Mouse (Mus musculus): ENCODE data around the gene Cyb5r2. TPM values are rescaled to one million over a fixed set of nuclear protein-coding genes. Genes with fewer than 3 reads are reported as not detected.

Cyb5r2 gene
- polyA plus RNA-seq, 1 experiment from 2014 or later: 0.04 TPM

DNA sequence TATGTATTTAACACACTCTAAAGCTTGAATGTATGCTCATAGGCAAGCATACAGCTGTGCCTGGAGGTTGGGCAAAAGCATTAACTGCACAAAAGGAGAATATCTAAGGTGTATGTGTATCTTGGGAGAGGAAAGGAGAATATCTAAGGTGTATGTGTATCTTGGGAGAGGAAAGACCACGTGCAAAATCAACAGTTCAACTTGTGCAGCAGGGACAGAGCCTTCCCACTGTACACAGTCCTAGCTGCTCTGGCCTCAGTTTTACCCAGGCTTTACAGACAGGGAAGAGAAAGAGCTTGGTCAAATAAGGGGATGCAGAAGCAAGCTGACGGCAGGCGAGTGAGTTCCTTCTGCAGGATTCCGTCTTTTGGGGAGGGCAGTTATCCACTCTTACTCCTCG is 43.8 kb downstream of the Cyb5r2 start:
- H3K4me1 ChIP-seq: no peaks in the 10 kb centered on the region
- no peak for ATAC-seq

DNA sequence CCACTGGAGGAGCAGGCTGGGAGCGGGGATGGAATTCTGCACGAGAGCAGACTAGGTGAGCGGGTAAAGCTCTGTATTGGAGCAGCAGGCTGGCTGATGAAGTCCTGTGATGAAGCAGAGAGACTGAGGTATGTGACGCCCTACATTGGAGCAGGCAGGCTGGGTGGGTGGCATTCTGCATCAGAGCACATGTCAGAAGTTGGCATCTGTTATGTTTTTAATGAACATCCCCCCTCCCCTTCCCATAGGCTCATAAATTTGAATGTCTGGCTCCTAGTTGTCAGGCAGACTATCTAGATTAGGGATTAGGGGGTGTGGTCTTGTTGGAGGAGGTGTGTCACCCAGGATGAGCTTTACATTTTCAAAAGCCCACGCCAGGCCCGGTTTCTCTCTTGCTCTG is 45.1 kb downstream of the Cyb5r2 start:
- Histone ChIP-seq H3K9me3 (replicated peaks) (no peaks in the 10 kb centered on the region), H3K27ac (no peak overlapping the region), H3K4me1 (peaks cover 10% of the 10 kb centered on the region; the same call in 1 of the 2 replicates), H3K36me3 (no peaks in the 10 kb centered on the region), H3K27me3 (replicated peaks) (no peaks in the 10 kb centered on the region), H3K4me3 (no peak overlapping the region), H3K9ac (no peak overlapping the region), H3K4me2 (no peak overlapping the region)
- 52% methylated on average over 6 of the region's 6 CpGs for WGBS (ENCODE audit: insufficient replicate concordance)
- no peak for ATAC-seq

More for the DNA sequence above, 43.8 kb downstream of the Cyb5r2 start:
- H3K4me2 ChIP-seq: no peak overlapping the region
- no peak overlapping the region for H3K9ac ChIP-seq
- no peaks in the 10 kb centered on the region for H3K9me3 ChIP-seq (replicated peaks)
- WGBS (ENCODE audit: insufficient replicate concordance): 76% methylated on average over 5 of the region's 5 CpGs
- no peak overlapping the region for H3K4me3 ChIP-seq
- H3K27ac ChIP-seq: no peak overlapping the region
- H3K27me3 ChIP-seq (replicated peaks): no peaks in the 10 kb centered on the region
- 0 out of 2 replicates have a peak, but pooled peaks cover 2% of the 10 kb centered on the region for H3K36me3 ChIP-seq

DNA sequence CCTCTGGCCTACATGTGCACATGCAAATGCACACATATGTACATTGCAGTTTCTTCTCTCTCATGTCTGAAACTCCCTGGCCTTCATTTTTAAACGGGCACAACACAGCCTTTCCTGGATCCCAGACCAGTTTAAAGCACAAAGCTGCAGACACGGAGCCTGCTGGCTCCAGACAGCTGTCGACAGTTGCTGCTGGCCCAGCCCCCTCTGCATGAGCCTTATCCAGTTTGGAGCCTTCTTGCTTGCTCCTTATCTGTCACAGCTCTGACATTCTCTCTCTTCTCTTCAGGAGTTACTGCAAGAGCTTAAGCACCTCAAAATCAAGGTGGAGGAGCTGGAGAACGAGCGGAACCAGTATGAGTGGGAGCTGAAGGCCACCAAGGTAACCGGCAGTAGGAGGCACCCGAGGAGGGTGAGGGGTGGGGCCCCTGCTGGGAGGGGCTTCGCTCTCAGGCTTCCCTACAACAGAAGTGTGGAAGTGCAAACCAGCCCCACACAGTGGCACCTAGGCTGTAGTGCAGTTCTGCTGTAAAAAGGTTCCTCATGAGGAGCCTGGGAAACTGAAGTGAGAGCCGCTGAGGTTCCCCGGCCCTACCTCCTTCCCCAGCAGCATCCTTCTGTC is 49.2 kb downstream of the Cyb5r2 start:
- Histone ChIP-seq H3K9me3 (replicated peaks) (no peaks in the 10 kb centered on the region), H3K27me3 (replicated peaks) (no peaks in the 10 kb centered on the region), H3K4me2 (peak overlapping the region; percentile 48), H3K36me3 (no peaks in the 10 kb centered on the region), H3K27ac (no peak overlapping the region; the same call in 1 of the 2 replicates), H3K4me3 (no peak overlapping the region), H3K4me1 (peaks cover 10% of the 10 kb centered on the region; the same call in 1 of the 2 replicates), H3K9ac (no peak overlapping the region)
- WGBS (ENCODE audit: insufficient replicate concordance): 2% methylated on average over 10 of the region's 10 CpGs
- ATAC-seq: peak; percentile 89

DNA sequence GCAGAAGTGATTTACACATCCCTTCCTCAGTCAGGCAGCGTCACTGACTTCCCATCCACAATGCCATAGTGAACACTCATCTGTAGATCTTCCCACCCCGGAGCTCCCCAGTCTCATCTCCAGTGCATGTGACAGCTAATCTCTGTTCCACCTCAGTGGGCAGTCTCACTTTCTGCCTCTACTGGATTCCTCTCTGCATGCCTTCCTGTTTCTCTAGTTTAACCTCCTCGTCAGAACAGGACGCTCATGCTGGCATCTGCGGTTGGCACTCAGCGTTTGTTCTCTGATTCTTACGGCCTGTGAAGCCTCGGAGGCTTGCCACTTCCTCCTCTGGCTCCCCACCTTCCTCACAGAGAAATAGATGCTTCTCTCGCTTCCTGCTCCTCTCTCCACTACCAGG is 50.2 kb downstream of the Cyb5r2 start:
- peaks cover 10% of the 10 kb centered on the region; the same call in 1 of the 2 replicates for H3K4me1 ChIP-seq
- no peak overlapping the region for H3K4me2 ChIP-seq
- no peak overlapping the region for H3K9ac ChIP-seq
- H3K4me3 ChIP-seq: no peak overlapping the region
- WGBS (ENCODE audit: insufficient replicate concordance): 34% methylated on average over 9 of the region's 9 CpGs
- H3K27me3 ChIP-seq (replicated peaks): no peaks in the 10 kb centered on the region
- no peaks in the 10 kb centered on the region for H3K36me3 ChIP-seq
- ATAC-seq: no peak
- H3K9me3 ChIP-seq (replicated peaks): no peaks in the 10 kb centered on the region
- no peak overlapping the region; the same call in 1 of the 2 replicates for H3K27ac ChIP-seq

DNA sequence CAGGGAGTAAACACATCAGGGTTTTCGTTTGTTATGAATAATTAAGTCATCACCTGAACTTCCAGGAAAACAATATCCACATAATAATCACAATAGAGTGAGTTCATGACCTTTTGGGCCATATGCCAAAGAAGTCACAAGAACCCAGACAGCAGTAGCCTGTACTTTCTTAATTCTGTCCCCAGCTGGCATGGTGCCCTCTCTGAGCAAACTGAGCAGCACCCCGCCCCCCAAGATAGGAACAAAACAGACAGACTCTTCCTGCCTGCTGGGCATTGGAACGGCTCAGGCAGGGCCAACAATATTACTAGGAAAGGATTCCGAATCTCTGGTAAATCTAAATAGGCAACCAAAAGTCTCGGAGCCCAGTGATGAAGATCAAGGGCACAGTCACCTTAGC is 51.9 kb downstream of the Cyb5r2 start:
- WGBS (ENCODE audit: insufficient replicate concordance): 64% methylated on average over 5 of the region's 5 CpGs
- no peak overlapping the region for H3K4me2 ChIP-seq
- no peaks in the 10 kb centered on the region for H3K9me3 ChIP-seq (replicated peaks)
- no peak overlapping the region for H3K9ac ChIP-seq
- H3K4me3 ChIP-seq: no peak overlapping the region
- H3K27me3 ChIP-seq (replicated peaks): no peaks in the 10 kb centered on the region
- no peak overlapping the region for H3K27ac ChIP-seq
- H3K4me1 ChIP-seq: peaks cover 10% of the 10 kb centered on the region; the same call in 1 of the 2 replicates
- ATAC-seq: no peak
- H3K36me3 ChIP-seq: no peaks in the 10 kb centered on the region

DNA sequence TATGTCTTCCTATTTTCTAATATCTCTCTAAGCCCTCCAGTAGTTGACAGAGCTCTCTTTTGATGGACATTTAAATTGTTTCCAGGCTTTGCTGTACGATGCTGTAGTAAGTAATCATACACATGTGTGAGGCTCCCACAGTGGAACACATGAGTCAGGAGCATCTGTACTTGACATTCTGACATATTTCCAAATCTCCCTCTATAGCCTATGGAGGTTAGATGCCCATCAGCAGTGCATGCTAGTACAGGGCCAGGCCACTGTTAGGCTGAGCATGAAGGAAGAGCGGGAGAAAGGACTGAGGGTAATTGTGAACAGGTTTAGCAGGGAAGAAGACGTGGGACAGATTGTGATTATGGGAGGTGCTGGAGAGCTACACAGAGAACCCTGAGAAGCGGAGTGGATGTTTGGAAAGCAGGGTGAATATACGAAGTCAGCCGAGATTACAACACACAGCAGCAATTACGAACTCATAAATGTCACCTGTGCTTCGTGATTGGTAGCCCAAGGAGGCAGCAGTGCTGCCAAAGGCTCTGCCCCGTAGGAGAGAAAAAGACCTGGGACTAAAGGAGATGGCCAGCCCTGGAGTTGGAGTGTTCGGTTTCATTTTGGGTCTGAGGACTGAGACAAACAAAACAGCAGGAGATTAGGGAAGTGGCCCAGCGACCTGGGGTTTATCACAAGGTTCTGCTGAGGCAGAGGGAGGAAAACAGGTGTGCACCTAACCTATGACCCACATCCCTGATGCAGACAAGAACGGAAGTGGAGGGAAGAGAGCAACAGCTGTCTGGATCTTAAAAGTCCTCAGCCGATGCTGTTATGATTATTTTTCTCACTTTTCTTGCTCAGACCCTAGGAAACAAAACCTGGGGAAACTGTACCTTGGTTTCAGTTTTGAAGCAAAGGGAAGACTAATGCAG is 55.1 kb downstream of the Cyb5r2 start:
- H3K4me2 ChIP-seq: no peak overlapping the region
- no peak overlapping the region for H3K27ac ChIP-seq
- no peaks in the 10 kb centered on the region for H3K27me3 ChIP-seq (replicated peaks)
- ATAC-seq: no peak
- no peak overlapping the region for H3K9ac ChIP-seq
- no peaks in the 10 kb centered on the region for H3K4me1 ChIP-seq
- H3K4me3 ChIP-seq: no peak overlapping the region
- 60% methylated on average over 13 of the region's 13 CpGs for WGBS (ENCODE audit: insufficient replicate concordance)
- H3K9me3 ChIP-seq (replicated peaks): no peaks in the 10 kb centered on the region
- no peaks in the 10 kb centered on the region for H3K36me3 ChIP-seq

DNA sequence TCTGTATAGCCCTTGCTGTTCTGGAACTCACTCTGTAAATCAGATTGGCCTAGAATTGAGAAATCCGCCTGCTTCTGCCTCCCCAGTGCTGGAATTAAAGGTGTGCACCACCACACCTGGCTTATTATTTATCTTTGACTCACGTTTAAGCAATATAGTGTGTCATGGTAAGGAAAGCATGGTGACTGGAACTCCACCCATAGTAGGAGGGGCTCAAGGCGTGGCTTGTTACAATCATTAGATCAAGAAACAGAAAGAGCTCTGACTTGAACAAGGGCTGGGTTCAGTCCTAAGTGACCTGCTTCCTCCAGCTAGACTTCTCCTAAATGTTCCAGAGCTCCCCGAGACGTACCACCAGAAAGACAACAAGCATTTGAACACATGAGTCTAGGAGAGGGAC is 57.2 kb downstream of the Cyb5r2 start:
- no peaks in the 10 kb centered on the region for H3K27me3 ChIP-seq (replicated peaks)
- no peak for ATAC-seq
- 68% methylated on average over 5 of the region's 5 CpGs for WGBS (ENCODE audit: insufficient replicate concordance)

DNA sequence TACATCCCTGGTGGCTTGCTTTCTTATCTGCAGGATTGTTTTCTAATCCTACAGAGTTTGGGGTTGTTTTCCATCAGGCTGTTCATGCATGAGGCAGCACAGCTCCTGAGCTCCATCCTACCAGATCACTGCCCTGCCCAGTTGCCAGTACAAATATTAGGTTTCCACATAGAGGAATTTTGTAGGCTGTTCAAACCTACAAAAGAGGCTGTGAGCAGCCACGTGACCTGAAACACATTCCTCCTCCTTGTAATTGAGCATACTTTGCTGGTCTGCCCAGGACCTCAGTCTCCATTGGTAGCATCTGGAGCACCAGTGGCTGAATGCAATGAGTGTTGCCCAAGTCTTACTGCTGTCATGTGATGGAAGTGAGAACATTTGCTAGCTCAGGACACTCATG is 57.9 kb downstream of the Cyb5r2 start:
- H3K4me3 ChIP-seq: no peak overlapping the region
- no peaks in the 10 kb centered on the region for H3K9me3 ChIP-seq (replicated peaks)
- no peaks in the 10 kb centered on the region for H3K4me1 ChIP-seq
- no peaks in the 10 kb centered on the region for H3K27me3 ChIP-seq (replicated peaks)
- 59% methylated on average over 1 of the region's 1 CpGs for WGBS (ENCODE audit: insufficient replicate concordance)
- no peaks in the 10 kb centered on the region for H3K36me3 ChIP-seq
- no peak overlapping the region for H3K27ac ChIP-seq
- no peak for ATAC-seq
- H3K9ac ChIP-seq: no peak overlapping the region
- no peak overlapping the region for H3K4me2 ChIP-seq

More for the DNA sequence above, 57.2 kb downstream of the Cyb5r2 start:
- no peak overlapping the region for H3K27ac ChIP-seq
- no peak overlapping the region for H3K9ac ChIP-seq
- H3K4me2 ChIP-seq: no peak overlapping the region
- H3K4me3 ChIP-seq: no peak overlapping the region
- no peaks in the 10 kb centered on the region for H3K36me3 ChIP-seq
- H3K9me3 ChIP-seq (replicated peaks): no peaks in the 10 kb centered on the region
- H3K4me1 ChIP-seq: no peaks in the 10 kb centered on the region

Other genes with a start within 250 kb of the Cyb5r2 start
- gene Olfml1, start 190.6 kb downstream of the Cyb5r2 start, polyA plus RNA-seq (2016; fragmentation: Nextera tagmentation; extraction: Ambion mirVana): 2.8 and 3.7 TPM in 2 replicates
- gene Ppfibp2, start 162.8 kb downstream of the Cyb5r2 start, polyA plus RNA-seq (2016; fragmentation: Nextera tagmentation; extraction: Ambion mirVana): 3.9 and 4.0 TPM in 2 replicates
- not detected in 2 replicates for gene 5330417H12Rik, start 132.9 kb downstream of the Cyb5r2 start, polyA plus RNA-seq (2016; fragmentation: Nextera tagmentation; extraction: Ambion mirVana)
- gene Ovch2, start 43.2 kb upstream of the Cyb5r2 start, polyA plus RNA-seq (2016; fragmentation: Nextera tagmentation; extraction: Ambion mirVana): not detected in 2 replicates
- gene Olfr467, start 54.2 kb upstream of the Cyb5r2 start, polyA plus RNA-seq (2016; fragmentation: Nextera tagmentation; extraction: Ambion mirVana): not detected in 2 replicates
- not detected in 2 replicates for gene Olfr469, start 67.5 kb upstream of the Cyb5r2 start, polyA plus RNA-seq (2016; fragmentation: Nextera tagmentation; extraction: Ambion mirVana)
- not detected in 2 replicates for gene Olfr470, start 89.5 kb upstream of the Cyb5r2 start, polyA plus RNA-seq (2016; fragmentation: Nextera tagmentation; extraction: Ambion mirVana)
- not detected in 2 replicates for gene Olfr472, start 139.9 kb upstream of the Cyb5r2 start, polyA plus RNA-seq (2016; fragmentation: Nextera tagmentation; extraction: Ambion mirVana)
- gene Olfr473, start 172.4 kb upstream of the Cyb5r2 start, polyA plus RNA-seq (2016; fragmentation: Nextera tagmentation; extraction: Ambion mirVana): not detected in 2 replicates
- not detected in 2 replicates for gene Olfr474, start 196.6 kb upstream of the Cyb5r2 start, polyA plus RNA-seq (2016; fragmentation: Nextera tagmentation; extraction: Ambion mirVana)
- gene Olfr476, start 206.8 kb upstream of the Cyb5r2 start, polyA plus RNA-seq (2016; fragmentation: Nextera tagmentation; extraction: Ambion mirVana): not detected in 2 replicates
- not detected in 2 replicates for gene Olfr477, start 228.7 kb upstream of the Cyb5r2 start, polyA plus RNA-seq (2016; fragmentation: Nextera tagmentation; extraction: Ambion mirVana)

Data from liver, embryonic 12.5 days (tissue).